Mouse (Mus musculus): ENCODE measurements around the gene Pard6a. TPM values are rescaled to one million over a fixed set of nuclear protein-coding genes. Genes with fewer than 3 reads are reported as not detected.

Gene Pard6a
- polyA plus RNA-seq, 1 experiment from 2014 or later, result 8.6 TPM

GRCm38 (mm10) chr8:105702731-105703415 is 1.9 kb downstream of the Pard6a start:
- Histone ChIP-seq H3K4me2 (no peak overlapping the region), H3K4me1 (replicated peaks) (peaks cover 43% of the 10 kb centered on the region), H3K27ac (no peak overlapping the region), H3K27me3 (no peaks in the 10 kb centered on the region), H3K4me3 (replicated peaks) (no peak overlapping the region), H3K36me3 (peaks cover 32% of the 10 kb centered on the region), H3K9me3 (replicated peaks) (no peaks in the 10 kb centered on the region), H3K9ac (no peak overlapping the region)
- WGBS (ENCODE audit: insufficient replicate concordance), result 88% methylated on average over 24 of the region's 24 CpGs
- DNase-seq (no peak), ATAC-seq (ENCODE audit: low read depth) (no peak)

GRCm38 (mm10) chr8:105704146-105704812 is 3.3 kb downstream of the Pard6a start:
- Histone ChIP-seq H3K36me3 (peaks cover 21% of the 10 kb centered on the region; the same call in 1 of the 2 replicates), H3K4me3 (replicated peaks) (no peak overlapping the region), H3K27ac (no peak overlapping the region), H3K4me1 (replicated peaks) (peaks cover 47% of the 10 kb centered on the region), H3K4me2 (no peak overlapping the region), H3K9me3 (replicated peaks) (no peaks in the 10 kb centered on the region), H3K9ac (no peak overlapping the region), H3K27me3 (no peaks in the 10 kb centered on the region)
- 91% methylated on average over 34 of the region's 34 CpGs for WGBS (ENCODE audit: insufficient replicate concordance)
- DNase-seq (no peak), ATAC-seq (ENCODE audit: low read depth) (no peak)

- Histone ChIP-seq H3K4me1 (replicated peaks) (peaks cover 41% of the 10 kb centered on the region), H3K36me3 (peaks cover 21% of the 10 kb centered on the region; the same call in 1 of the 2 replicates), H3K27ac (no peak overlapping the region), H3K4me2 (no peak overlapping the region), H3K9me3 (replicated peaks) (no peaks in the 10 kb centered on the region), H3K27me3 (no peaks in the 10 kb centered on the region), H3K9ac (no peak overlapping the region), H3K4me3 (replicated peaks) (no peak overlapping the region)
- ATAC-seq (ENCODE audit: low read depth) (no peak), DNase-seq (no peak)
- WGBS (ENCODE audit: insufficient replicate concordance), result 75% methylated on average over 6 of the region's 6 CpGs
Measured at GRCm38 (mm10) chr8:105704955-105705354, 4.0 kb downstream of the Pard6a start.

- Histone ChIP-seq H3K36me3 (peaks cover 21% of the 10 kb centered on the region; the same call in 1 of the 2 replicates), H3K9ac (peak overlapping the region; percentile 80; the same call in 1 of the 2 replicates), H3K4me1 (replicated peaks) (peaks cover 35% of the 10 kb centered on the region), H3K4me3 (replicated peaks) (peak overlapping the region; percentile 70; the same call in 1 of the 2 replicates), H3K27me3 (no peaks in the 10 kb centered on the region), H3K9me3 (replicated peaks) (no peaks in the 10 kb centered on the region), H3K4me2 (peak overlapping the region; percentile 95), H3K27ac (no peak overlapping the region)
- 80% methylated on average over 12 of the region's 12 CpGs for WGBS (ENCODE audit: insufficient replicate concordance)
- ATAC-seq (ENCODE audit: low read depth), result no peak
- no peak for DNase-seq
Measured at GRCm38 (mm10) chr8:105706426-105706825, 5.5 kb downstream of the Pard6a start.

GRCm38 (mm10) chr8:105707498-105708403 is 6.8 kb downstream of the Pard6a start, which contains the start of the genes 4933405L10Rik and Enkd1:
4933405L10Rik (plus strand) TSS chr8:105707655.
Enkd1 (minus strand) TSS chr8:105708210.
- DNase-seq, result peak; percentile 73
- peak within 1 kb of the TSS; percentile 80 for H3K9ac ChIP-seq
- H3K36me3 ChIP-seq, result peaks cover 18% of the 10 kb centered on the region; the same call in 1 of the 2 replicates
- H3K27ac ChIP-seq, result no peak within 1 kb of the TSS
- 2% methylated on average over 55 of the region's 55 CpGs for WGBS (ENCODE audit: insufficient replicate concordance)
- no peaks in the 10 kb centered on the region for H3K9me3 ChIP-seq (replicated peaks)
- peak; percentile 75 for ATAC-seq (ENCODE audit: low read depth)
- peak within 1 kb of the TSS; percentile 70 for H3K4me3 ChIP-seq (replicated peaks)
- no peaks in the 10 kb centered on the region for H3K27me3 ChIP-seq
- peaks cover 24% of the 10 kb centered on the region for H3K4me1 ChIP-seq (replicated peaks)
- H3K4me2 ChIP-seq, result peak within 1 kb of the TSS; percentile 95

GRCm38 (mm10) chr8:105708675-105709074 is 7.7 kb downstream of the Pard6a start:
- Histone ChIP-seq H3K4me1 (replicated peaks) (peaks cover 24% of the 10 kb centered on the region), H3K27me3 (no peaks in the 10 kb centered on the region), H3K9ac (no peak overlapping the region), H3K36me3 (peaks cover 9% of the 10 kb centered on the region; the same call in 1 of the 2 replicates), H3K27ac (no peak overlapping the region), H3K9me3 (replicated peaks) (no peaks in the 10 kb centered on the region), H3K4me3 (replicated peaks) (no peak overlapping the region), H3K4me2 (no peak overlapping the region)
- DNase-seq, result no peak
- ATAC-seq (ENCODE audit: low read depth), result no peak
- WGBS (ENCODE audit: insufficient replicate concordance), result 88% methylated on average over 8 of the region's 8 CpGs

GRCm38 (mm10) chr8:105709317-105709716 is 8.4 kb downstream of the Pard6a start:
- DNase-seq, result no peak
- peaks cover 24% of the 10 kb centered on the region for H3K4me1 ChIP-seq (replicated peaks)
- H3K9me3 ChIP-seq (replicated peaks), result no peaks in the 10 kb centered on the region
- H3K9ac ChIP-seq, result no peak overlapping the region
- 77% methylated on average over 14 of the region's 14 CpGs for WGBS (ENCODE audit: insufficient replicate concordance)
- no peaks in the 10 kb centered on the region for H3K27me3 ChIP-seq
- H3K4me3 ChIP-seq (replicated peaks), result no peak overlapping the region
- no peak overlapping the region for H3K27ac ChIP-seq
- H3K4me2 ChIP-seq, result no peak overlapping the region
- H3K36me3 ChIP-seq, result peaks cover 2% of the 10 kb centered on the region; the same call in 1 of the 2 replicates
- no peak for ATAC-seq (ENCODE audit: low read depth)

- H3K4me2 ChIP-seq, result no peak overlapping the region
- no peak for ATAC-seq (ENCODE audit: low read depth)
- no peak overlapping the region for H3K4me3 ChIP-seq (replicated peaks)
- H3K36me3 ChIP-seq, result no peaks in the 10 kb centered on the region
- no peak overlapping the region for H3K27ac ChIP-seq
- H3K27me3 ChIP-seq, result no peaks in the 10 kb centered on the region
- H3K4me1 ChIP-seq (replicated peaks), result peaks cover 10% of the 10 kb centered on the region
- no peaks in the 10 kb centered on the region for H3K9me3 ChIP-seq (replicated peaks)
- WGBS (ENCODE audit: insufficient replicate concordance), result 58% methylated on average over 3 of the region's 3 CpGs
- no peak overlapping the region for H3K9ac ChIP-seq
- no peak for DNase-seq
Measured at GRCm38 (mm10) chr8:105712286-105712685, 11.3 kb downstream of the Pard6a start.

GRCm38 (mm10) chr8:105714139-105714538 is 13.2 kb downstream of the Pard6a start:
- 4% methylated on average over 3 of the region's 3 CpGs for WGBS (ENCODE audit: insufficient replicate concordance)
- peak; percentile 74 for DNase-seq
- no peak overlapping the region for H3K27ac ChIP-seq

GRCm38 (mm10) chr8:105715042-105715441 is 14.1 kb downstream of the Pard6a start:
- Histone ChIP-seq H3K4me3 (replicated peaks) (no peak overlapping the region), H3K9ac (no peak overlapping the region), H3K9me3 (replicated peaks) (no peaks in the 10 kb centered on the region), H3K27me3 (no peaks in the 10 kb centered on the region), H3K36me3 (no peaks in the 10 kb centered on the region), H3K4me1 (replicated peaks) (no peaks in the 10 kb centered on the region), H3K4me2 (no peak overlapping the region), H3K27ac (no peak overlapping the region)
- DNase-seq (no peak), ATAC-seq (ENCODE audit: low read depth) (no peak)
- WGBS (ENCODE audit: insufficient replicate concordance), result 61% methylated on average over 6 of the region's 6 CpGs

More at GRCm38 (mm10) chr8:105714139-105714538, 13.2 kb downstream of the Pard6a start:
- Histone ChIP-seq H3K4me3 (replicated peaks) (no peak overlapping the region), H3K4me1 (replicated peaks) (no peaks in the 10 kb centered on the region), H3K9ac (no peak overlapping the region), H3K9me3 (replicated peaks) (no peaks in the 10 kb centered on the region), H3K36me3 (no peaks in the 10 kb centered on the region), H3K4me2 (no peak overlapping the region), H3K27me3 (no peaks in the 10 kb centered on the region)
- peak; percentile 41 for ATAC-seq (ENCODE audit: low read depth)

All from liver, embryonic 13.5 days (tissue).